Mouse (Mus musculus) liver, embryonic 12.5 days (tissue): Measurements from ENCODE around the gene Slx1b. TPM values are rescaled to one million over a fixed set of nuclear protein-coding genes. Genes with fewer than 3 reads are reported as not detected.

ENCODE experiments used
- ATAC-seq: fragments of 200-750 bp; cut with Nextera tagmentation; 2 replicates; pipeline ENCODE4 v1.8.0; 2017; ENCODE audit warnings: moderate number of reproducible peaks, mild to moderate bottlenecking, moderate library complexity
- H3K27ac ChIP-seq: fragments of 300-500 bp; sonication (generic); 2 replicates; pipeline ENCODE4 v1.5.1; 2016; ENCODE audit warnings: mild to moderate bottlenecking
- H3K27me3 ChIP-seq: fragments of 300-500 bp; sonication (generic); replicated peaks from 2 replicates; pipeline ENCODE4 v1.6.1; 2016; ENCODE audit warnings: mild to moderate bottlenecking, moderate library complexity
- H3K36me3 ChIP-seq: fragments of 300-500 bp; sonication (generic); 2 replicates; pipeline ENCODE4 v1.6.1; 2016; ENCODE audit warnings: mild to moderate bottlenecking, moderate library complexity
- H3K4me1 ChIP-seq: fragments of 300-500 bp; sonication (generic); 2 replicates; pipeline ENCODE4 v1.6.1; 2016
- H3K4me2 ChIP-seq: fragments of 300-500 bp; sonication (generic); 2 replicates; pipeline ENCODE4 v1.6.1; 2016; ENCODE audit warnings: mild to moderate bottlenecking, moderate library complexity
- H3K4me3 ChIP-seq: fragments of 300-500 bp; sonication (generic); 2 replicates; pipeline ENCODE4 v1.5.1; 2016; ENCODE audit warnings: mild to moderate bottlenecking, moderate library complexity
- H3K9ac ChIP-seq: fragments of 300-500 bp; sonication (generic); 2 replicates; pipeline ENCODE4 v1.6.1; 2016; ENCODE audit warnings: mild to moderate bottlenecking, moderate library complexity
- H3K9me3 ChIP-seq: fragments of 300-500 bp; sonication (generic); replicated peaks from 2 replicates; pipeline ENCODE4 v1.6.1; 2016; ENCODE audit warnings: mild to moderate bottlenecking, moderate library complexity
- WGBS: fragments of 180-500 bp; shearing (Covaris S2); methylation state at CpG from one replicate; pipeline ENCODE4 v1.1.7; 2016; ENCODE audit not compliant: insufficient replicate concordance; 5-methylcytosine and 5-hydroxymethylcytosine counted together
- polyA plus RNA-seq: library from polyadenylated mRNA; unstranded; fragments of >200 nt; fragmentation: Nextera tagmentation; extraction: Ambion mirVana; gene quantifications from 2 replicates; pipeline ENCODE4 v1.2.1, GENCODE M21; 2016

The Slx1b gene
- polyA plus RNA-seq, 1 experiment from 2014 or later = 5.1 TPM

DNA sequence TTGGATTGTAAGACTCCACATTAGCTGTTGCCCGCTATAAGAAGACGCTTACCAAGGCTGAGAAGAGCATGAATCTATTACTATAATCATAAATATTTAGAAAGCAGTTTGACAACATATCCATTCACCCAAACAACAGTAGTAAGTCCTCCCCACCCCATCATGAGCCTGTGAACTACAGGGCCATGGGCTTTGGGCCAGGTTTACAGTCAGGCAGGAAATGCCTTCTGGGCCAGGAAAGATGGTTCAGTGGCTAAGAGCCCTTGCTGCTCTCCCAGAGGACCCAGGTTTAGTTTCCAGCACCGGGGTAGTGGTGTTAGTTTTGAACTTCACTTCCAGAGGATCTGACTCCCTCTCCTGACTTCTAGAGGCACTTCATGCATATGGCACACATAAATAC lies 22.0 kb upstream of the Slx1b start:
- no peaks in the 10 kb centered on the region for H3K4me1 ChIP-seq
- no peak overlapping the region for H3K4me2 ChIP-seq
- H3K36me3 ChIP-seq = no peaks in the 10 kb centered on the region
- WGBS = 66% methylated on average over 3 of the region's 3 CpGs
- H3K4me3 ChIP-seq = no peak overlapping the region
- no peaks in the 10 kb centered on the region for H3K27me3 ChIP-seq
- H3K9ac ChIP-seq = no peak overlapping the region
- no peak for ATAC-seq
- no peak overlapping the region for H3K27ac ChIP-seq
- peaks cover 7% of the 10 kb centered on the region; the same call in 1 of the 2 replicates for H3K9me3 ChIP-seq

DNA sequence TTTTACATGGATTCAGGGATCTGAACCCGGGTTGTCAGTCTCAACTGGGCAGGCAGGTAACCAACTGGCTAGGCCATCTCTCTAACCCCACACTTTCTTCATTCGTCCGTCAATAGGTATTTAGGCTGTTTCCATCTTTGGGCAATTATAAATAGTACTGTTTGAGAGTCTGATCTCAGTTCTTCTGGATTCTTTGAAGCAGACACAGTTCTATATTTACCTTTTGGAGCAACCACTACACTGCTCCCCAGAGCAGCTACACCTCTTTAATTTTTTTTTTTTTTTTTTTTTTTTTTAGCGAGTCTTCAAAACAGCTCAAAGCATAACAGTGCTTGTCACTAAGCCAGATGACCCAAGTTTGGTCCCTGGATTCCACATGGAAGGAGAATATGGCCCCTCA lies 20.1 kb upstream of the Slx1b start:
- Histone ChIP-seq H3K27ac (no peak overlapping the region), H3K4me1 (no peaks in the 10 kb centered on the region), H3K27me3 (no peaks in the 10 kb centered on the region), H3K4me2 (no peak overlapping the region), H3K9ac (no peak overlapping the region), H3K36me3 (no peaks in the 10 kb centered on the region), H3K4me3 (no peak overlapping the region), H3K9me3 (no peaks in the 10 kb centered on the region)
- WGBS = 70% methylated on average over 4 of the region's 4 CpGs
- no peak for ATAC-seq

- no peak overlapping the region for H3K4me2 ChIP-seq
- ATAC-seq = no peak
- no peak overlapping the region for H3K4me3 ChIP-seq
- H3K27ac ChIP-seq = no peak overlapping the region
- 68% methylated on average over 3 of the region's 3 CpGs for WGBS
- no peaks in the 10 kb centered on the region for H3K36me3 ChIP-seq
- H3K9me3 ChIP-seq = no peaks in the 10 kb centered on the region
- H3K27me3 ChIP-seq = no peaks in the 10 kb centered on the region
- peaks cover 9% of the 10 kb centered on the region for H3K4me1 ChIP-seq
- H3K9ac ChIP-seq = no peak overlapping the region
These were observed 16.3 kb upstream of the Slx1b start for GRCm38 (mm10) chr7:126711910-126712309.

GRCm38 (mm10) chr7:126710266-126710665 lies 14.7 kb upstream of the Slx1b start:
- H3K9ac ChIP-seq = no peak overlapping the region
- H3K27ac ChIP-seq = no peak overlapping the region
- H3K4me1 ChIP-seq = peaks cover 12% of the 10 kb centered on the region
- H3K27me3 ChIP-seq = peaks cover 10% of the 10 kb centered on the region
- WGBS = 34% methylated on average over 4 of the region's 4 CpGs
- no peaks in the 10 kb centered on the region for H3K9me3 ChIP-seq
- ATAC-seq = no peak
- no peak overlapping the region for H3K4me2 ChIP-seq
- no peaks in the 10 kb centered on the region for H3K36me3 ChIP-seq
- no peak overlapping the region for H3K4me3 ChIP-seq

DNA sequence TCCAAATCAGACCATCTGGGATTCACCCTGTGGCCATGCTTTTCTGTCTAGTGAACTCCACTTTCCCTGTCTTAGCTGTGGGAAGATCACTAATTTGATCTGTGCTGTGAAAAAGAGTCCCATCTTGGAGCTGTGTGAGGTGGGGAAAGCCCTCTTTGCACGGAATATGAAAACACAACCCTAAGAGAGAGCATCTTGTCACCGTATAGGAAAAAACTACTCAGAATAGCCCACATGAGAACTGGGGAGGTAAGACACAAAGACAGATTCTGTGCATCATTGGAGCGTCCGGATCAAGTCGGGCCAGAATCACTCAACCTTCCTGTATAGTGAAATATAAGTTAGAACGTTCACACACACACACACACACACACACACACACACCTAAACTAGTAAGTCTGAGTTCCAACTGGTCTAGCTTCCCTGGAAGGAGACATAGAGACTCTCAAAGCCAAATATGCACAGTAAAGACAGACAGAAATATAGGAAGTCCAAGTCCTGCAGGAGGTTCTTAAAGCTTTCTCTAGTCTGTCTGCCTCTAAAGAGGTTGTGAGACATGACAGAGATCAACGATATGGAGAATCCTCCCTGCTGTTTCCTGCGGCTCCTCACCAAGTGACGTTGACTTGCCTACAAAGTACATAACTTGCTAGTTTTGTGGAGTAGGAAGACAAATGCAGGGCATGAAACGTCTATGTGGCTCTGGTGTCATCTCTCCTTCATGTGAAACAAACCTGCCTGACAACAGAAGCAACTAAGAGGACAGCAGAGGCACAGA lies 12.8 kb upstream of the Slx1b start:
- H3K4me1 ChIP-seq = peaks cover 30% of the 10 kb centered on the region
- H3K27me3 ChIP-seq = peaks cover 29% of the 10 kb centered on the region
- no peaks in the 10 kb centered on the region for H3K9me3 ChIP-seq
- H3K4me2 ChIP-seq = no peak overlapping the region
- no peaks in the 10 kb centered on the region for H3K36me3 ChIP-seq
- 70% methylated on average over 10 of the region's 10 CpGs for WGBS
- no peak overlapping the region for H3K4me3 ChIP-seq
- H3K9ac ChIP-seq = no peak overlapping the region
- no peak for ATAC-seq
- no peak overlapping the region for H3K27ac ChIP-seq

GRCm38 (mm10) chr7:126707442-126708174 lies 12.0 kb upstream of the Slx1b start, which contains the start of gene Coro1a:
Gene Coro1a (minus strand): TSS chr7:126707787.
- no peak within 1 kb of the TSS for H3K4me3 ChIP-seq
- no peak within 1 kb of the TSS for H3K9ac ChIP-seq
- 56% methylated on average over 19 of the region's 19 CpGs for WGBS
- H3K27me3 ChIP-seq = peaks cover 37% of the 10 kb centered on the region
- peaks cover 37% of the 10 kb centered on the region for H3K4me1 ChIP-seq
- H3K9me3 ChIP-seq = no peaks in the 10 kb centered on the region
- H3K36me3 ChIP-seq = no peaks in the 10 kb centered on the region
- ATAC-seq = peak; percentile 38; the same call in 1 of the 2 replicates
- H3K27ac ChIP-seq = no peak within 1 kb of the TSS
- H3K4me2 ChIP-seq = peak within 1 kb of the TSS; percentile 30

GRCm38 (mm10) chr7:126704121-126704980 lies 8.8 kb upstream of the Slx1b start:
- Histone ChIP-seq H3K9ac (peak overlapping the region; percentile 49), H3K4me3 (peak overlapping the region; percentile 53), H3K27ac (peak overlapping the region; percentile 63; the same call in 1 of the 2 replicates), H3K27me3 (peaks cover 44% of the 10 kb centered on the region), H3K4me1 (peaks cover 65% of the 10 kb centered on the region), H3K4me2 (peak overlapping the region; percentile 73), H3K9me3 (no peaks in the 10 kb centered on the region), H3K36me3 (peaks cover 14% of the 10 kb centered on the region)
- ATAC-seq = peak; percentile 55
- WGBS = 1% methylated on average over 39 of the region's 39 CpGs

DNA sequence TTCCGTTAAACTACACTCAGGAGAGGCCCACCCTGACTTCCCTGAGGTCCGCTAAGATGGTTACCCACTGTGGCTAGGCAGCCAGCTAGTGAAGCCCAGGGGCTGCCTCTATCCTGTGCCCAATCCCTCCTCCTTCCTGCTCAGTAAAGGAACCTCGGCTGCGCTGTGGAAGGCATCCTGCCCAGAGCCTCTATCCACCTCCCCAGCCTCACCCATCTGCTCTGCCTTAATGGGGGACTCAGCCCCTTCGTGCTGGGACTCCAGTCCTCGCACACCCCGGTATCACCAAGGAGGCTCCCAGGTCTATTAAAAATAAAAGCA lies 8.1 kb upstream of the Slx1b start:
- Histone ChIP-seq H3K4me1 (peaks cover 71% of the 10 kb centered on the region), H3K9me3 (no peaks in the 10 kb centered on the region), H3K27ac (peak overlapping the region; percentile 63), H3K9ac (peak overlapping the region; percentile 49), H3K4me2 (peak overlapping the region; percentile 73), H3K4me3 (peak overlapping the region; percentile 53), H3K27me3 (peaks cover 44% of the 10 kb centered on the region), H3K36me3 (peaks cover 16% of the 10 kb centered on the region)
- no peak for ATAC-seq
- 8% methylated on average over 7 of the region's 7 CpGs for WGBS

DNA sequence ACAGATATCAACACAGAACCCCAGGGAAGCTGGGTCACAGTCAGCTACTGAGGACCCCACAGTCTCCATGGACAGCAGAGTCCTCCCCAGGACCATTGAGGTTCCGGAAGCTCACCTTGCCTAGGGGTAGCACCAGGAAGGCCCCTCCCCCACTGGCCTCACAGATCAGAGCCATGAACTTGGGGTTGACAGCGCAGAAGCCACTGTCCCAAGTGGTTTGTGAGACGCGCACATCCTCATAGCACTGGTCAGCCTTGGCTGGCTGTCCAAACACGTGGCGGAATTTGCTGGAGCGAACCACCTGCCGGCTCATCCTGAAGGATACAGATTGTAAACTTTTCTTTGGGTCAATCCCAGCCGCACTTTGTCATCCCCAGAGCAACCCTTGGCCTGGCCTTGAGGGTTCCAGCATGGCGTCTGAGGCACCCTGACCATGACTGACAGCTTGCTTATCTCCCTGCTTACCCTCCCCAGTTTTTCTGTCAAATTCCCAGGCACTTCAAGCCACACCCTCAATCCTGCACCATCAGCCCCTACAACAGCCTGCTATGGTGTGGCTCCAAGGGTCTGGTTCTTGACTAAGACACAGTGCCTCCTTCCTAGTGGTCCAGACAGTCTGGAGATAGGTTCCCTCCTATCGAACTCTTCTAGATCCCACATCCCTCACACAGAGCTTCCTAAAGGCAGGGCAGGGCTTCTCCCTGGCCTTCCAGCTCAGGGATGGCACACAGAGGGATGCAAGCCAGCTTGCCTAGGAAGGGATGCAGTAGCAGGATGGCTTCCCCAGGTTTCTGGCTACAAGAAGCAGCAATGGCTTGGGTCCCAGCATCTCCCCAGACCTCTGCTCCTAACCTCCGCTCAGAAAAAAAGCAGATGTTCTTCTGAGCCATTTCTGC lies 7.5 kb upstream of the Slx1b start:
- peak overlapping the region; percentile 28 for H3K9ac ChIP-seq
- H3K27me3 ChIP-seq = peaks cover 44% of the 10 kb centered on the region
- peak overlapping the region; percentile 73 for H3K4me2 ChIP-seq
- no peaks in the 10 kb centered on the region for H3K9me3 ChIP-seq
- H3K36me3 ChIP-seq = peaks cover 17% of the 10 kb centered on the region
- H3K4me3 ChIP-seq = peak overlapping the region; percentile 53
- H3K4me1 ChIP-seq = peaks cover 75% of the 10 kb centered on the region
- peak overlapping the region; percentile 63 for H3K27ac ChIP-seq
- whole genome bisulfite sequencing = 41% methylated on average over 12 of the region's 12 CpGs
- no peak for ATAC-seq

- ATAC-seq = no peak
- H3K9me3 ChIP-seq = no peaks in the 10 kb centered on the region
- peaks cover 44% of the 10 kb centered on the region for H3K27me3 ChIP-seq
- H3K9ac ChIP-seq = 0 out of 2 replicates have a peak overlapping the region, but pooled peaks have one; percentile 4
- peak overlapping the region; percentile 63 for H3K27ac ChIP-seq
- WGBS = 39% methylated on average over 6 of the region's 6 CpGs
- peaks cover 75% of the 10 kb centered on the region for H3K4me1 ChIP-seq
- peaks cover 22% of the 10 kb centered on the region for H3K36me3 ChIP-seq
- H3K4me3 ChIP-seq = peak overlapping the region; percentile 53; the same call in 1 of the 2 replicates
- H3K4me2 ChIP-seq = peak overlapping the region; percentile 73
These were observed 6.8 kb upstream of the Slx1b start for GRCm38 (mm10) chr7:126702358-126702757.
